Comparison of ENCODE assay signal across 8 mouse cellular contexts in genomic region chr3:88137821-88138220, GRCm38 (mm10). TPM values are rescaled to one million over a fixed set of nuclear protein-coding genes. Genes with fewer than 3 reads are reported as not detected.
DNase-seq lines count a peak whose midpoint lies in the region; ATAC-seq lines count a peak whose summit lies in the region.

No protein-coding gene starts in this region.

- peak overlapping the region; percentile 96 for H3K4me2 ChIP-seq in kidney, embryonic 16.5 days (replicated peaks; ENCODE audit: low read depth, low read length)
- H3K4me2 ChIP-seq in hindbrain, embryonic 11.5 days (replicated peaks; ENCODE audit: low read depth, low read length) = peak overlapping the region; percentile 94

- WGBS in kidney, embryonic 16.5 days = 8% methylated on average over 3 of the region's 3 CpGs
- 16% methylated on average over 3 of the region's 3 CpGs for WGBS in hindbrain, embryonic 11.5 days
- WGBS in macrophage (ENCODE audit: missing documents) = 6% methylated on average over 3 of the region's 3 CpGs

- peak overlapping the region; percentile 75 for H3K9ac ChIP-seq in kidney, embryonic 16.5 days (replicated peaks; ENCODE audit: low read length)
- peak overlapping the region; percentile 38; the same call in 1 of the 2 replicates for H3K9ac ChIP-seq in hindbrain, embryonic 11.5 days (ENCODE audit: low read depth, low read length)

- no peak for ATAC-seq in kidney, embryonic 16.5 days (ENCODE audit: low FRiP score, low TSS enrichment)
- ATAC-seq in hindbrain, embryonic 11.5 days (ENCODE audit: low FRiP score) = no peak
- no peak for ATAC-seq in inflammation-experienced regulatory T-cells, adult 6 months

- H3K9me3 ChIP-seq in kidney, embryonic 16.5 days (ENCODE audit: low read length) = no peaks in the 10 kb centered on the region
- H3K9me3 ChIP-seq in hindbrain, embryonic 11.5 days (ENCODE audit: control insufficient read depth, low read length) = no peaks in the 10 kb centered on the region

- H3K27me3 ChIP-seq in kidney, embryonic 16.5 days (ENCODE audit: insufficient read depth, low read length) = no peaks in the 10 kb centered on the region
- peaks cover 22% of the 10 kb centered on the region for H3K27me3 ChIP-seq in hindbrain, embryonic 11.5 days (ENCODE audit: control insufficient read depth, insufficient read depth, low read length)

- H3K4me3 ChIP-seq in kidney, embryonic 16.5 days (ENCODE audit: low read length) = peak overlapping the region; percentile 70
- H3K4me3 ChIP-seq in hindbrain, embryonic 11.5 days (ENCODE audit: low read depth, low read length) = peak overlapping the region; percentile 55; the same call in 1 of the 2 replicates
- H3K4me3 ChIP-seq in macrophage (ENCODE audit: inconsistent target) = peak overlapping the region; percentile 53

- H3K4me1 ChIP-seq in kidney, embryonic 16.5 days (ENCODE audit: insufficient read depth, low read length) = peaks cover 42% of the 10 kb centered on the region
- H3K4me1 ChIP-seq in hindbrain, embryonic 11.5 days (replicated peaks; ENCODE audit: control insufficient read depth, insufficient read depth, low read length) = no peaks in the 10 kb centered on the region; the same call in 1 of the 2 replicates

- no peak for DNase-seq in kidney, postnatal 10 days
- peak; percentile 68 for DNase-seq in T-cell, adult 2 months (ENCODE audit: low spot score)
- DNase-seq in hindbrain, embryonic 11.5 days (ENCODE audit: low spot score) = no peak
- no peak for DNase-seq in c-Kit-positive CD71-positive TER-119-positive erythroid progenitor cells, embryonic 14.5 days (ENCODE audit: low spot score)
- no peak for DNase-seq in layer of hippocampus, postnatal 36 days

- H3K27ac ChIP-seq in kidney, embryonic 16.5 days (ENCODE audit: low read length) = peak overlapping the region; percentile 97
- H3K27ac ChIP-seq in hindbrain, embryonic 11.5 days (ENCODE audit: low read depth, low read length) = peak overlapping the region; percentile 65; the same call in 1 of the 2 replicates
- peak overlapping the region; percentile 99 for H3K27ac ChIP-seq in macrophage

- peaks cover 1% of the 10 kb centered on the region for H3K79me2 ChIP-seq in macrophage (ENCODE audit: inconsistent target)

- no peaks in the 10 kb centered on the region for H3K36me3 ChIP-seq in kidney, embryonic 16.5 days (ENCODE audit: insufficient read depth, low read length)
- H3K36me3 ChIP-seq in hindbrain, embryonic 11.5 days (ENCODE audit: control insufficient read depth, insufficient read depth, low read length) = no peaks in the 10 kb centered on the region
- no peaks in the 10 kb centered on the region for H3K36me3 ChIP-seq in macrophage (ENCODE audit: inconsistent target)

RNA-seq across cellular contexts. Expression of gene Mef2d, which starts 4.4 kb away (rescaled TPM):
- polyA plus RNA-seq in kidney, embryonic 16.5 days (2015; fragmentation: Nextera tagmentation; extraction: Ambion mirVana) = 16.9 and 20.2 TPM in 2 replicates
- 12.0 and 12.3 TPM in 2 replicates for polyA plus RNA-seq in hindbrain, embryonic 11.5 days (2014; fragmentation: Nextera tagmentation; extraction: Ambion mirVana)
- total RNA-seq in macrophage (2018; cell fraction: chromatin; rRNA removed) = 100 to 1,000 TPM in 17 of 26 experiments, 10 to 100 TPM in 9; 29.4 to 174 (median 111) TPM
- 10 to 100 TPM; 29.8 to 74.5 (median 47.8) TPM for total RNA-seq in macrophage (2018; cell fraction: cytosol; rRNA removed)
- 100 to 1,000 TPM in 10 of 26 experiments, 10 to 100 TPM in 16; 36.8 to 163 (median 85.6) TPM for total RNA-seq in macrophage (2018; cell fraction: nucleus; rRNA removed)
- 37.8 to 68.1 TPM (median 46.3 TPM) in 3 replicates for polyA plus RNA-seq in macrophage (2018)
- polyA plus RNA-seq in inflammation-experienced regulatory T-cells, adult 6 months (2017; shearing (Covaris generic)) = 10 to 100 TPM; 16.6 to 32.0 (median 27.7) TPM
- total RNA-seq in layer of hippocampus, postnatal 36 days (2021) = 100 to 1,000 TPM; 191 to 207 TPM

RNA-seq across cellular contexts. Expression of gene Iqgap3, which starts 56.0 kb away (rescaled TPM):
- 20.9 and 23.6 TPM in 2 replicates for polyA plus RNA-seq in kidney, embryonic 16.5 days (2015; fragmentation: Nextera tagmentation; extraction: Ambion mirVana)
- polyA plus RNA-seq in hindbrain, embryonic 11.5 days (2014; fragmentation: Nextera tagmentation; extraction: Ambion mirVana) = 10.5 and 13.5 TPM in 2 replicates
- total RNA-seq in macrophage (2018; cell fraction: chromatin; rRNA removed) = 10 to 100 TPM in 8 of 26 experiments, 1 to 10 TPM in 18; 1.6 to 22.0 (median 5.7) TPM
- total RNA-seq in macrophage (2018; cell fraction: cytosol; rRNA removed) = 1 to 10 TPM in 24 of 26 experiments, under 1 TPM in 2; 0.82 to 5.2 (median 2.1) TPM
- total RNA-seq in macrophage (2018; cell fraction: nucleus; rRNA removed) = 10 to 100 TPM in 1 of 26 experiments, 1 to 10 TPM in 25; 1.3 to 14.6 (median 3.6) TPM
- 2.5 to 4.1 TPM (median 3.7 TPM) in 3 replicates for polyA plus RNA-seq in macrophage (2018)
- 1 to 10 TPM in 1 of 3 experiments, under 1 TPM in 2; 0.59 to 3.5 (median 0.82) TPM for polyA plus RNA-seq in inflammation-experienced regulatory T-cells, adult 6 months (2017; shearing (Covaris generic))
- total RNA-seq in layer of hippocampus, postnatal 36 days (2021) = under 1 TPM; 0.37 to 0.53 TPM

RNA-seq across cellular contexts. Expression of gene Ttc24, which starts 59.7 kb away (rescaled TPM):
- not detected in 2 replicates for polyA plus RNA-seq in kidney, embryonic 16.5 days (2015; fragmentation: Nextera tagmentation; extraction: Ambion mirVana)
- polyA plus RNA-seq in hindbrain, embryonic 11.5 days (2014; fragmentation: Nextera tagmentation; extraction: Ambion mirVana) = not detected in 2 replicates
- not detected for total RNA-seq in macrophage (2018; cell fraction: chromatin; rRNA removed)
- total RNA-seq in macrophage (2018; cell fraction: cytosol; rRNA removed) = not detected
- not detected for total RNA-seq in macrophage (2018; cell fraction: nucleus; rRNA removed)
- polyA plus RNA-seq in macrophage (2018) = not detected in 3 replicates
- polyA plus RNA-seq in inflammation-experienced regulatory T-cells, adult 6 months (2017; shearing (Covaris generic)) = not detected
- total RNA-seq in layer of hippocampus, postnatal 36 days (2021) = not detected
